Mouse (Mus musculus): Measurements from ENCODE around the gene Zfp410.
A peak's percentile ranks its signal among the peaks of the same experiment; 100 is the strongest.
"Not testable (repeated sequence)": the region's sequence is repeated elsewhere in the genome, so short reads cannot be mapped to it uniquely, and the experiment has no call there.

Gene Zfp410

GRCm38 (mm10) chr12:84316721-84317621 lies at the start of gene Zfp410:
Zfp410 (plus strand) TSS chr12:84316852.
- DNase-seq (ENCODE audit: low spot score) = peak; percentile 93

- DNase-seq (ENCODE audit: low spot score) = no peak
These were observed 49.4 kb upstream of the Zfp410 start for GRCm38 (mm10) chr12:84267264-84267663.

- DNase-seq (ENCODE audit: low spot score) = no peak
These were observed 43.3 kb upstream of the Zfp410 start for GRCm38 (mm10) chr12:84273366-84273765.

- no peak for DNase-seq (ENCODE audit: low spot score)
These were observed 41.4 kb upstream of the Zfp410 start for GRCm38 (mm10) chr12:84275288-84275687.

GRCm38 (mm10) chr12:84276288-84276687 lies 40.4 kb upstream of the Zfp410 start:
- no peak for DNase-seq (ENCODE audit: low spot score)

GRCm38 (mm10) chr12:84276799-84277198 lies 39.9 kb upstream of the Zfp410 start:
- DNase-seq (ENCODE audit: low spot score) = no peak

- DNase-seq (ENCODE audit: low spot score) = peak; percentile 12
These were observed 38.8 kb upstream of the Zfp410 start for GRCm38 (mm10) chr12:84277832-84278231.

- DNase-seq (ENCODE audit: low spot score) = no peak
These were observed 37.8 kb upstream of the Zfp410 start for GRCm38 (mm10) chr12:84278901-84279300.

- DNase-seq (ENCODE audit: low spot score) = peak; percentile 8
These were observed 32.3 kb upstream of the Zfp410 start for GRCm38 (mm10) chr12:84284391-84284790.

GRCm38 (mm10) chr12:84284885-84285592 lies 31.6 kb upstream of the Zfp410 start, which contains the start of gene Ptgr2:
Ptgr2 (plus strand) TSS chr12:84285232.
- DNase-seq (ENCODE audit: low spot score) = peak; percentile 98

GRCm38 (mm10) chr12:84285593-84285968 lies 31.1 kb upstream of the Zfp410 start:
- no peak for DNase-seq (ENCODE audit: low spot score)

- DNase-seq (ENCODE audit: low spot score) = peak; percentile 50
These were observed 28.2 kb upstream of the Zfp410 start for GRCm38 (mm10) chr12:84288461-84288860.

GRCm38 (mm10) chr12:84297851-84298250 lies 18.8 kb upstream of the Zfp410 start:
- no peak for DNase-seq (ENCODE audit: low spot score)

- DNase-seq (ENCODE audit: low spot score) = no peak
These were observed 17.4 kb upstream of the Zfp410 start for GRCm38 (mm10) chr12:84299265-84299664.

- DNase-seq (ENCODE audit: low spot score) = no peak
These were observed 12.6 kb upstream of the Zfp410 start for GRCm38 (mm10) chr12:84304101-84304500.

GRCm38 (mm10) chr12:84304554-84304953 lies 12.1 kb upstream of the Zfp410 start:
- DNase-seq (ENCODE audit: low spot score) = no peak

- DNase-seq (ENCODE audit: low spot score) = no peak
These were observed 5.3 kb upstream of the Zfp410 start for GRCm38 (mm10) chr12:84311306-84311705.

- no peak for DNase-seq (ENCODE audit: low spot score)
These were observed 646 bp upstream of the Zfp410 start for GRCm38 (mm10) chr12:84316006-84316405.

GRCm38 (mm10) chr12:84327111-84327512 lies 10.5 kb downstream of the Zfp410 start:
- DNase-seq (ENCODE audit: low spot score) = no peak

- DNase-seq (ENCODE audit: low spot score) = no peak
These were observed 20.4 kb downstream of the Zfp410 start for GRCm38 (mm10) chr12:84336963-84337625.

- peak; percentile 53 for DNase-seq (ENCODE audit: low spot score)
These were observed 30.5 kb downstream of the Zfp410 start for GRCm38 (mm10) chr12:84347192-84347591.

GRCm38 (mm10) chr12:84358699-84359098 lies 42.0 kb downstream of the Zfp410 start:
- DNase-seq (ENCODE audit: low spot score) = not testable (repeated sequence)

Measured in embryo, embryonic 10.5 days (tissue).